Mouse (Mus musculus) cerebellum, postnatal 14 days (tissue): Measurements from ENCODE around the gene Sox9.

Experiments
- DNase-seq, 2 experiments: peaks; one replicate each; pipeline ENCODE4 v3.0.0; 2021; ENCODE audit warnings: mixed read lengths in 2 of 2

Gene Sox9

GRCm38 (mm10) chr11:112801189-112801818 is 19.3 kb downstream of the Sox9 start:
- DNase-seq = no peak

GRCm38 (mm10) chr11:112807838-112808506 is 25.9 kb downstream of the Sox9 start:
- DNase-seq = no peak

- peak; percentile 52 to 68 for DNase-seq
Measured at GRCm38 (mm10) chr11:112810447-112811151, 28.6 kb downstream of the Sox9 start.

GRCm38 (mm10) chr11:112811152-112811871 is 29.3 kb downstream of the Sox9 start:
- DNase-seq = peak; percentile 24 to 38

GRCm38 (mm10) chr11:112817829-112818650 is 36.0 kb downstream of the Sox9 start:
- DNase-seq = peak; percentile 42 to 48

GRCm38 (mm10) chr11:112818651-112819270 is 36.7 kb downstream of the Sox9 start:
- DNase-seq = no peak

- DNase-seq = no peak
Measured at GRCm38 (mm10) chr11:112821536-112821935, 39.5 kb downstream of the Sox9 start.

- peak; percentile 40 to 46 for DNase-seq
Measured at GRCm38 (mm10) chr11:112824146-112824545, 42.1 kb downstream of the Sox9 start.

GRCm38 (mm10) chr11:112826193-112827043 is 44.4 kb downstream of the Sox9 start:
- no peak for DNase-seq

GRCm38 (mm10) chr11:112827044-112827347 is 45.0 kb downstream of the Sox9 start:
- no peak for DNase-seq

GRCm38 (mm10) chr11:112828553-112829287 is 46.7 kb downstream of the Sox9 start:
- no peak for DNase-seq

GRCm38 (mm10) chr11:112834245-112835005 is 52.4 kb downstream of the Sox9 start:
- DNase-seq = no peak

GRCm38 (mm10) chr11:112835468-112836092 is 53.6 kb downstream of the Sox9 start:
- DNase-seq = peak; percentile 26 to 40
